Mouse (Mus musculus) hindbrain, embryonic 13.5 days (tissue): Measurements from ENCODE around the gene Ldb2. TPM values are rescaled to one million over a fixed set of nuclear protein-coding genes. Genes with fewer than 3 reads are reported as not detected.

ENCODE experiments used
- ATAC-seq: fragments of 200-750 bp; cut with Nextera tagmentation; 2 replicates; pipeline ENCODE4 v1.8.0; 2017; ENCODE audit warnings: moderate TSS enrichment; ENCODE audit not compliant: low FRiP score
- H3K27ac ChIP-seq: fragments of 300-500 bp; sonication (generic); 2 replicates; pipeline ENCODE4 v1.5.1; 2015; ENCODE audit warnings: inconsistent platforms, mild to moderate bottlenecking, moderate library complexity
- H3K27me3 ChIP-seq: fragments of 300-500 bp; sonication (generic); 2 replicates; pipeline ENCODE4 v1.6.1; 2015; ENCODE audit warnings: mild to moderate bottlenecking, inconsistent platforms
- H3K36me3 ChIP-seq: fragments of 300-500 bp; sonication (generic); 2 replicates; pipeline ENCODE4 v1.6.1; 2015; ENCODE audit warnings: mild to moderate bottlenecking, inconsistent platforms
- H3K4me1 ChIP-seq: fragments of 300-500 bp; sonication (generic); replicated peaks from 2 replicates; pipeline ENCODE4 v1.6.1; 2015; ENCODE audit warnings: inconsistent platforms
- H3K4me2 ChIP-seq: fragments of 300-500 bp; sonication (generic); 2 replicates; pipeline ENCODE4 v1.6.1; 2015; ENCODE audit warnings: inconsistent platforms, mild to moderate bottlenecking, moderate library complexity
- H3K4me3 ChIP-seq: fragments of 300-500 bp; sonication (generic); 2 replicates; pipeline ENCODE4 v1.5.1; 2015; ENCODE audit warnings: mild to moderate bottlenecking, inconsistent platforms
- H3K9ac ChIP-seq: fragments of 300-500 bp; sonication (generic); 2 replicates; pipeline ENCODE4 v1.6.1; 2015; ENCODE audit warnings: mild to moderate bottlenecking, inconsistent platforms
- H3K9me3 ChIP-seq: fragments of 300-500 bp; sonication (generic); 2 replicates; pipeline ENCODE4 v1.6.1; 2016; ENCODE audit warnings: inconsistent platforms
- whole genome bisulfite sequencing: fragments of 180-500 bp; shearing (Covaris S2); methylation state at CpG from one replicate; pipeline ENCODE4 v1.1.7; 2015; 5-methylcytosine and 5-hydroxymethylcytosine counted together
- polyA plus RNA-seq: library from polyadenylated mRNA; unstranded; fragments of >200 nt; fragmentation: Nextera tagmentation; extraction: Ambion mirVana; gene quantifications from 2 replicates; pipeline ENCODE4 v1.2.1, GENCODE M21; 2015

Ldb2 gene
- 23.9 and 26.2 TPM in 2 replicates for polyA plus RNA-seq

- H3K4me2 ChIP-seq: peak within 1 kb of the TSS; percentile 65
- no peaks in the 10 kb centered on the region for H3K27me3 ChIP-seq
- no peaks in the 10 kb centered on the region for H3K36me3 ChIP-seq
- ATAC-seq: peak; percentile 95
- peaks cover 20% of the 10 kb centered on the region for H3K4me1 ChIP-seq
- H3K9ac ChIP-seq: peak within 1 kb of the TSS; percentile 73
- H3K9me3 ChIP-seq: no peaks in the 10 kb centered on the region
- H3K4me3 ChIP-seq: peak within 1 kb of the TSS; percentile 48
- WGBS: 1% methylated on average over 19 of the region's 19 CpGs
- H3K27ac ChIP-seq: peak within 1 kb of the TSS; percentile 19; the same call in 1 of the 2 replicates
Measured at GRCm38 (mm10) chr5:44799053-44799860, at the start of gene Ldb2. TSS of gene Ldb2 (minus strand) at chr5:44799680.

DNA sequence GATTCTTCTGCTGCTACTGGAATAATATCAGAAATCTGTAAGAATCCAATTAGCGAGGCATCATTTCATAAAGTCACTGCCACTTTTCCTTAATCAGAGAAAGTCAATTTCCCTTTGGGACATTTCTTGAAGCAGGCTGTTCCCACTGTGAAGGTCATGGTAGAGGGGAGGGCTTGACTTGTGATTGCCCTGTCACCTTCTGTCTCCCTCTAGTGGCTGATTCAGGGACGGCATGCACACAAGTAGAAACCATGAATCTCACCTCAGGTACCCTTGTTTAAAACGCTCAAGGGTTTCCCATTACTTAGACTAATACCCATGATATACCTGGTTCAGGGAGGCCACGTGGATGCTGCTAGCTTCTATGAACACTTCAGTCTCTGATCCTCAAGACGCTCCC is 31.8 kb upstream of the Ldb2 start:
- Histone ChIP-seq H3K36me3 (no peaks in the 10 kb centered on the region), H3K27me3 (no peaks in the 10 kb centered on the region), H3K4me3 (no peak overlapping the region), H3K9me3 (no peaks in the 10 kb centered on the region), H3K27ac (no peak overlapping the region), H3K4me2 (no peak overlapping the region), H3K4me1 (no peaks in the 10 kb centered on the region), H3K9ac (no peak overlapping the region)
- 64% methylated on average over 5 of the region's 5 CpGs for WGBS
- no peak for ATAC-seq

GRCm38 (mm10) chr5:44815506-44815905 is 16.0 kb upstream of the Ldb2 start:
- Histone ChIP-seq H3K27me3 (no peaks in the 10 kb centered on the region), H3K36me3 (no peaks in the 10 kb centered on the region), H3K9ac (no peak overlapping the region), H3K9me3 (no peaks in the 10 kb centered on the region), H3K4me2 (no peak overlapping the region), H3K27ac (no peak overlapping the region), H3K4me1 (no peaks in the 10 kb centered on the region), H3K4me3 (no peak overlapping the region)
- WGBS: 82% methylated on average over 1 of the region's 1 CpGs
- ATAC-seq: no peak

- Histone ChIP-seq H3K9ac (no peak overlapping the region), H3K27me3 (no peaks in the 10 kb centered on the region), H3K4me2 (no peak overlapping the region), H3K4me1 (no peaks in the 10 kb centered on the region), H3K36me3 (no peaks in the 10 kb centered on the region), H3K9me3 (no peaks in the 10 kb centered on the region), H3K27ac (no peak overlapping the region), H3K4me3 (no peak overlapping the region)
- WGBS: 86% methylated on average over 2 of the region's 2 CpGs
- ATAC-seq: no peak
Measured at GRCm38 (mm10) chr5:44805960-44806359, 6.5 kb upstream of the Ldb2 start.

- no peak overlapping the region for H3K9ac ChIP-seq
- no peaks in the 10 kb centered on the region for H3K27me3 ChIP-seq
- H3K9me3 ChIP-seq: no peaks in the 10 kb centered on the region
- H3K27ac ChIP-seq: no peak overlapping the region
- ATAC-seq: no peak
- H3K4me2 ChIP-seq: no peak overlapping the region
- H3K4me3 ChIP-seq: no peak overlapping the region
- H3K4me1 ChIP-seq: peaks cover 20% of the 10 kb centered on the region
- H3K36me3 ChIP-seq: no peaks in the 10 kb centered on the region
- WGBS: 41% methylated on average over 3 of the region's 3 CpGs
Measured at GRCm38 (mm10) chr5:44801100-44801499, 1.6 kb upstream of the Ldb2 start.

GRCm38 (mm10) chr5:44799861-44800260 is 381 bp upstream of the Ldb2 start:
- Histone ChIP-seq H3K4me2 (peak overlapping the region; percentile 65), H3K4me3 (peak overlapping the region; percentile 48), H3K9ac (0 out of 2 replicates have a peak overlapping the region, but pooled peaks have one; percentile 73), H3K36me3 (no peaks in the 10 kb centered on the region), H3K4me1 (peaks cover 20% of the 10 kb centered on the region), H3K9me3 (no peaks in the 10 kb centered on the region), H3K27me3 (no peaks in the 10 kb centered on the region), H3K27ac (0 out of 2 replicates have a peak overlapping the region, but pooled peaks have one; percentile 8)
- peak; percentile 65 for ATAC-seq
- WGBS: 35% methylated on average over 2 of the region's 2 CpGs

GRCm38 (mm10) chr5:44798493-44798892 is 987 bp downstream of the Ldb2 start:
- WGBS: 6% methylated on average over 3 of the region's 3 CpGs
- Histone ChIP-seq H3K27me3 (no peaks in the 10 kb centered on the region), H3K36me3 (no peaks in the 10 kb centered on the region), H3K4me2 (peak overlapping the region; percentile 65), H3K4me3 (peak overlapping the region; percentile 48), H3K9me3 (no peaks in the 10 kb centered on the region), H3K27ac (no peak overlapping the region), H3K4me1 (peaks cover 20% of the 10 kb centered on the region), H3K9ac (peak overlapping the region; percentile 73)
- no peak for ATAC-seq

- Histone ChIP-seq H3K4me3 (peak overlapping the region; percentile 48), H3K27ac (no peak overlapping the region), H3K4me2 (peak overlapping the region; percentile 65), H3K4me1 (peaks cover 20% of the 10 kb centered on the region), H3K27me3 (no peaks in the 10 kb centered on the region), H3K9ac (peak overlapping the region; percentile 73), H3K36me3 (no peaks in the 10 kb centered on the region), H3K9me3 (no peaks in the 10 kb centered on the region)
- WGBS: 20% methylated on average over 2 of the region's 2 CpGs
- ATAC-seq: no peak
Measured at GRCm38 (mm10) chr5:44798056-44798455, 1.4 kb downstream of the Ldb2 start.

GRCm38 (mm10) chr5:44784591-44784990 is 14.9 kb downstream of the Ldb2 start:
- ATAC-seq: no peak
- H3K4me2 ChIP-seq: no peak overlapping the region
- H3K4me3 ChIP-seq: no peak overlapping the region
- H3K9me3 ChIP-seq: no peaks in the 10 kb centered on the region
- H3K27ac ChIP-seq: no peak overlapping the region
- 0 out of 2 replicates have a peak, but pooled peaks cover 2% of the 10 kb centered on the region for H3K27me3 ChIP-seq
- H3K9ac ChIP-seq: no peak overlapping the region
- WGBS: 90% methylated on average over 3 of the region's 3 CpGs
- H3K36me3 ChIP-seq: no peaks in the 10 kb centered on the region
- no peaks in the 10 kb centered on the region for H3K4me1 ChIP-seq

GRCm38 (mm10) chr5:44779340-44779739 is 20.1 kb downstream of the Ldb2 start:
- H3K4me2 ChIP-seq: no peak overlapping the region
- 89% methylated on average over 4 of the region's 4 CpGs for WGBS
- H3K9me3 ChIP-seq: no peaks in the 10 kb centered on the region
- H3K9ac ChIP-seq: no peak overlapping the region
- H3K27me3 ChIP-seq: no peaks in the 10 kb centered on the region
- no peaks in the 10 kb centered on the region for H3K4me1 ChIP-seq
- H3K27ac ChIP-seq: no peak overlapping the region
- ATAC-seq: no peak
- no peak overlapping the region for H3K4me3 ChIP-seq
- H3K36me3 ChIP-seq: no peaks in the 10 kb centered on the region

- Histone ChIP-seq H3K9me3 (no peaks in the 10 kb centered on the region), H3K4me2 (no peak overlapping the region), H3K36me3 (no peaks in the 10 kb centered on the region), H3K9ac (no peak overlapping the region), H3K27ac (no peak overlapping the region), H3K4me3 (no peak overlapping the region), H3K4me1 (peaks cover 5% of the 10 kb centered on the region; the same call in 1 of the 2 replicates), H3K27me3 (no peaks in the 10 kb centered on the region)
- WGBS: 88% methylated on average over 8 of the region's 8 CpGs
- ATAC-seq: no peak
Measured at GRCm38 (mm10) chr5:44768472-44768871, 31.0 kb downstream of the Ldb2 start.

DNA sequence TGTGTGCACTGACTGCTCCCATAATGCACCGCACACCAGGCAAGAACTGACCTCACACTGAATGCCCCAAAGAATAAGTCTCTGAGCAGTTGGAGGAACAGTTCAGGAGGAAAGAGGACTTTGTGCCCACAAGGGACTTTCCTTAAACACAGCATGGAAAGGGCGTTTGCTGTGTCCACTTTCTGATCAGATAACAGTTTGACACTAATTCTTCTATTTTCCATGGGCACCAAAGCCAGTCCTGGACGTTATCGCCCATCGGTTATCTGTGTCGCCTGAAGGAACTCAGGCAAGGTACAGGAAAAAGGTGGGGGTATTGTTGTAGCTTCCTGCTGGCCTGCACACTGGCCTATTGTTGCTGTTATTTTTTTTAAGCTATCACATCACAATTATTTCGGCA is 34.6 kb downstream of the Ldb2 start:
- no peaks in the 10 kb centered on the region for H3K27me3 ChIP-seq
- no peak for ATAC-seq

DNA sequence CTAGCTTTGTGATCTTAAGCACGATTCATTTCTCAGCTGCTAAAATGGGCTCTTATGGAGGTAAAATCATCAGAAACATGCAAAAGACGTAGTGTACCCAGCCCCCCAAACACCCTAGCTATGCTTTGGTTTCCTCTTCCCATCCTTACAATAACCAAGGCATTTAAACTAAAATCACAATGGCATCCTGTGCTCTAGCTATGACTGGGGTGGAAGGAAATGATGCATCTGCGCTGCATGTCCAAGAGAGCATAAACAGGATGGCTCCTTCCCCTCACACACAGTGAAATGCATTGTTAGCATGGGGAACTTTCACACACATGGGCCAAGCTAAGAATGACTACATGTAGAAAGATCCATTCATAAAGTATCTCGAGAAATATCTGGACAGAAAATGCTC is 40.3 kb downstream of the Ldb2 start:
- H3K4me1 ChIP-seq: no peaks in the 10 kb centered on the region
- H3K27ac ChIP-seq: no peak overlapping the region
- no peak overlapping the region for H3K4me2 ChIP-seq
- H3K27me3 ChIP-seq: no peaks in the 10 kb centered on the region
- H3K4me3 ChIP-seq: no peak overlapping the region
- H3K9me3 ChIP-seq: no peaks in the 10 kb centered on the region
- H3K36me3 ChIP-seq: no peaks in the 10 kb centered on the region
- WGBS: 83% methylated on average over 4 of the region's 4 CpGs
- ATAC-seq: no peak
- H3K9ac ChIP-seq: no peak overlapping the region

More for the DNA sequence above, 34.6 kb downstream of the Ldb2 start:
- Histone ChIP-seq H3K4me2 (no peak overlapping the region), H3K36me3 (no peaks in the 10 kb centered on the region), H3K4me3 (no peak overlapping the region), H3K9ac (no peak overlapping the region), H3K4me1 (peaks cover 5% of the 10 kb centered on the region; the same call in 1 of the 2 replicates), H3K27ac (no peak overlapping the region), H3K9me3 (no peaks in the 10 kb centered on the region)
- WGBS: 87% methylated on average over 7 of the region's 7 CpGs
